Mouse (Mus musculus): ENCODE measurements at regions not wholly inside any gene's neighbourhood (a gene's known extent, or its start where the extent isn't known, plus 50 kb on each side); places are given as distances from the start of the nearest gene placed in this dataset.

GRCm38 (mm10) chr10:21792431-21792830, 89.6 kb upstream of the Sgk1 start:
- TF ChIP-seq CTCF (conservative IDR thresholded peaks at IDR 0.05 in 1 of 2, IDR thresholded peaks at IDR 0.05 in 1 of 2; ENCODE audit: low read depth in 2 of 2, low read length in 2 of 2) (no peak), ELF1 (IDR thresholded peaks at IDR 0.05; ENCODE audit: low read depth, low read length) (no peak), UBTF (IDR thresholded peaks at IDR 0.05; ENCODE audit: low read depth, low read length) (no peak), ZNF384 (IDR thresholded peaks at IDR 0.05; ENCODE audit: low read depth, low read length) (no peak), CHD1 (IDR thresholded peaks at IDR 0.05; ENCODE audit: low read depth, low read length) (no peak), RAD21 (IDR thresholded peaks at IDR 0.05; ENCODE audit: low read depth, low read length) (no peak)

All from CH12.LX (cell line).